Mouse (Mus musculus) myocyte (in vitro differentiated cells): ENCODE results near the gene Cluh.
A peak's percentile ranks its signal among the peaks of the same experiment; 100 is the strongest.

Experiments
- CEBPB ChIP-seq: IDR thresholded peaks from 2 replicates; pipeline ENCODE4 v1.6.1; 2011; ENCODE audit warnings: mild to moderate bottlenecking, moderate library complexity; ENCODE audit not compliant: poor library complexity, insufficient read depth, severe bottlenecking
- E2F4 ChIP-seq: IDR thresholded peaks from one replicate; pipeline ENCODE4 v1.6.1; 2011; ENCODE audit warnings: mild to moderate bottlenecking, control low read depth, moderate library complexity; ENCODE audit not compliant: insufficient read depth
- MAX ChIP-seq: IDR thresholded peaks from one replicate; pipeline ENCODE4 v1.6.1; 2011; ENCODE audit warnings: low read depth, mild to moderate bottlenecking, control low read depth
- MYOD1 ChIP-seq, 3 experiments: IDR thresholded peaks; one replicate each; pipeline ENCODE4 v1.6.1; 2011; ENCODE audit warnings: control low read depth in 2 of 3, low read depth in 2 of 3, mild to moderate bottlenecking in 2 of 3, moderate library complexity in 1 of 3; ENCODE audit not compliant: insufficient read length in 2 of 3, control insufficient read depth in 1 of 3
- MYOG ChIP-seq, 3 experiments: IDR thresholded peaks; one replicate each; pipeline ENCODE4 v1.6.1; 2011; ENCODE audit warnings: control low read depth in 2 of 3, low read depth in 2 of 3, mild to moderate bottlenecking in 2 of 3; ENCODE audit not compliant: insufficient read length in 2 of 3, control insufficient read depth in 1 of 3, insufficient read depth in 1 of 3
- POLR2A ChIP-seq: IDR thresholded peaks from one replicate; pipeline ENCODE4 v1.6.1; 2011; ENCODE audit warnings: low read depth, mild to moderate bottlenecking, control low read depth, moderate library complexity; ENCODE audit not compliant: insufficient read length
- POLR2AphosphoS2 ChIP-seq: IDR thresholded peaks from one replicate; pipeline ENCODE4 v1.6.1; 2011; ENCODE audit warnings: low read depth, control low read depth; ENCODE audit not compliant: insufficient read length
- REST ChIP-seq: IDR thresholded peaks from one replicate; pipeline ENCODE4 v1.6.1; 2011; ENCODE audit warnings: mild to moderate bottlenecking, control low read depth, moderate library complexity; ENCODE audit not compliant: insufficient read depth, insufficient read length
- SRF ChIP-seq: IDR thresholded peaks from one replicate; pipeline ENCODE4 v1.6.1; 2011; ENCODE audit warnings: low read depth; ENCODE audit not compliant: control insufficient read depth, insufficient read length
- TCF12 ChIP-seq: IDR thresholded peaks from one replicate; pipeline ENCODE4 v1.6.1; 2011; ENCODE audit warnings: mild to moderate bottlenecking, control low read depth; ENCODE audit not compliant: poor library complexity, insufficient read depth, severe bottlenecking
- TCF3 ChIP-seq: IDR thresholded peaks from one replicate; pipeline ENCODE4 v1.6.1; 2011; ENCODE audit warnings: low read depth, control low read depth; ENCODE audit not compliant: insufficient read length
- USF1 ChIP-seq: IDR thresholded peaks from one replicate; pipeline ENCODE4 v1.6.1; 2011; ENCODE audit warnings: low read depth, mild to moderate bottlenecking, control low read depth, moderate library complexity

DNA sequence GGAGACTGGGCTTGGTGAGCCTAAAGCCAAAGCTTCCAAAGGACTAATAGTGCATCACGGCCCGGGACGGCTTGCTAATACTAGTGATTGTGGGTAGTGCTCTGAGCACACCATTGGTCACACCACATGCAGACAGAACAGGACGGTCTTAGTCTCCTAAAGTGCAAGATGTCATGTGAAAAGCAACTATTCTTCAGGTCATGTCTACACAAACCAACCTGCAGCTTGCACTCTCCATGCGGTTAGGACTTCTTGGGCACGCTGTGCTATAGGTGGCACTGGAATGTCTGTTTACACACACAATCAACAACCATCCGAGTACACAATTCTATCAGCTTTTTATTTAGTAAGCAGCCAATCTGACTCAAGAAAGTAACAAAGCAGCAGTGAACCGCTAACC, 25.4 kb downstream of the Cluh start:
- TF ChIP-seq POLR2A (no peak), E2F4 (no peak), POLR2AphosphoS2 (peak; percentile 41), TCF12 (no peak), USF1 (no peak), MAX (no peak), TCF3 (no peak), SRF (no peak), MYOG (IDR thresholded peaks at IDR 0.05; ENCODE audit: control insufficient read depth in 1 of 3, insufficient read depth in 1 of 3, insufficient read length in 2 of 3, low read depth in 2 of 3) (no peak), MYOD1 (IDR thresholded peaks at IDR 0.05; ENCODE audit: control insufficient read depth in 1 of 3, insufficient read length in 2 of 3, low read depth in 2 of 3) (no peak), REST (no peak), CEBPB (no peak)
